Mouse (Mus musculus) erythroblast, embryonic 14.5 days (primary cell): ENCODE results near the gene Ccnyl1. TPM values are rescaled to one million over a fixed set of nuclear protein-coding genes. Genes with fewer than 3 reads are reported as not detected.

ENCODE experiments used
- H3K27me3 ChIP-seq: 2 replicates; pipeline ENCODE4 v1.6.1; 2012; ENCODE audit warnings: inconsistent platforms; ENCODE audit not compliant: control insufficient read depth
- H3K36me3 ChIP-seq: 2 replicates; pipeline ENCODE4 v1.6.1; 2012; ENCODE audit warnings: mild to moderate bottlenecking, inconsistent platforms; ENCODE audit not compliant: control insufficient read depth
- H3K4me1 ChIP-seq: 2 replicates; pipeline ENCODE4 v1.6.1; 2012; ENCODE audit warnings: inconsistent platforms; ENCODE audit not compliant: control insufficient read depth
- H3K4me3 ChIP-seq: replicated peaks from 2 replicates; pipeline ENCODE3; 2012; ENCODE audit warnings: moderate library complexity, mild to moderate bottlenecking, inconsistent platforms
- H3K9me3 ChIP-seq: 2 replicates; pipeline ENCODE4 v1.6.1; 2012; ENCODE audit warnings: low read length, inconsistent platforms, mixed read lengths; ENCODE audit not compliant: control insufficient read depth
- GATA1 ChIP-seq: IDR thresholded peaks from 2 replicates; pipeline ENCODE4 v1.6.1; 2012; ENCODE audit warnings: low read length, inconsistent platforms, mixed read lengths
- TAL1 ChIP-seq: IDR thresholded peaks from 3 replicates; pipeline ENCODE4 v1.6.1; 2012; ENCODE audit warnings: low read length, inconsistent platforms, mixed read lengths
- polyA plus RNA-seq: library from polyadenylated mRNA; stranded (reverse); fragments of >175 nt; gene quantifications from 2 replicates; pipeline ENCODE4 v1.2.3, GENCODE M21; 2012

The Ccnyl1 gene
- polyA plus RNA-seq, 1 experiment: 1.3 TPM

- Histone ChIP-seq H3K27me3 (peaks cover 9% of the 10 kb centered on the region), H3K4me3 (peak overlapping the region; percentile 87), H3K36me3 (peaks cover 55% of the 10 kb centered on the region), H3K9me3 (no peaks in the 10 kb centered on the region), H3K4me1 (peaks cover 85% of the 10 kb centered on the region)
- TF ChIP-seq TAL1: no peak
- no peak for TF ChIP-seq GATA1
These were observed 44.8 kb downstream of the Ccnyl1 start for GRCm38 (mm10) chr1:64734771-64735750.

GRCm38 (mm10) chr1:64735781-64736680, 45.8 kb downstream of the Ccnyl1 start:
- peaks cover 46% of the 10 kb centered on the region for H3K36me3 ChIP-seq
- H3K4me1 ChIP-seq: peaks cover 83% of the 10 kb centered on the region
- peaks cover 9% of the 10 kb centered on the region for H3K27me3 ChIP-seq
- H3K4me3 ChIP-seq: peak overlapping the region; percentile 87
- TF ChIP-seq TAL1 (no peak), GATA1 (no peak)
- no peaks in the 10 kb centered on the region for H3K9me3 ChIP-seq

GRCm38 (mm10) chr1:64736681-64737501, 46.6 kb downstream of the Ccnyl1 start:
- peaks cover 9% of the 10 kb centered on the region for H3K27me3 ChIP-seq
- peaks cover 37% of the 10 kb centered on the region for H3K36me3 ChIP-seq
- peaks cover 75% of the 10 kb centered on the region for H3K4me1 ChIP-seq
- TF ChIP-seq GATA1: no peak
- H3K4me3 ChIP-seq: peak overlapping the region; percentile 87
- H3K9me3 ChIP-seq: no peaks in the 10 kb centered on the region

- Histone ChIP-seq H3K27me3 (peaks cover 9% of the 10 kb centered on the region), H3K4me3 (peak within 1 kb of the TSS; percentile 87), H3K36me3 (peaks cover 31% of the 10 kb centered on the region), H3K4me1 (peaks cover 68% of the 10 kb centered on the region), H3K9me3 (no peaks in the 10 kb centered on the region)
- TF ChIP-seq TAL1 (no peak), GATA1 (no peak)
These were observed 47.4 kb downstream of the Ccnyl1 start, which contains the start of gene Fzd5 for GRCm38 (mm10) chr1:64737502-64738179. Gene Fzd5, minus strand, starts transcription at chr1:64737751.

- Histone ChIP-seq H3K27me3 (peaks cover 9% of the 10 kb centered on the region), H3K9me3 (no peaks in the 10 kb centered on the region), H3K36me3 (peaks cover 26% of the 10 kb centered on the region), H3K4me3 (peak overlapping the region; percentile 87), H3K4me1 (peaks cover 62% of the 10 kb centered on the region)
- TF ChIP-seq TAL1 (no peak), GATA1 (no peak)
These were observed 47.9 kb downstream of the Ccnyl1 start for GRCm38 (mm10) chr1:64738180-64738555.

GRCm38 (mm10) chr1:64738661-64739082, 48.4 kb downstream of the Ccnyl1 start:
- Histone ChIP-seq H3K36me3 (peaks cover 26% of the 10 kb centered on the region), H3K4me3 (peak overlapping the region; percentile 87), H3K27me3 (peaks cover 9% of the 10 kb centered on the region), H3K9me3 (no peaks in the 10 kb centered on the region), H3K4me1 (peaks cover 58% of the 10 kb centered on the region)
- TF ChIP-seq TAL1 (no peak), GATA1 (no peak)

GRCm38 (mm10) chr1:64742741-64743408, 52.6 kb downstream of the Ccnyl1 start:
- Histone ChIP-seq H3K4me1 (peaks cover 19% of the 10 kb centered on the region), H3K27me3 (peaks cover 4% of the 10 kb centered on the region; the same call in 1 of the 2 replicates), H3K9me3 (no peaks in the 10 kb centered on the region), H3K36me3 (no peaks in the 10 kb centered on the region), H3K4me3 (no peak overlapping the region)
- TF ChIP-seq GATA1: no peak
- TF ChIP-seq TAL1: no peak

- no peak for TF ChIP-seq TAL1
- no peak for TF ChIP-seq GATA1
- H3K4me3 ChIP-seq: no peak overlapping the region
- H3K36me3 ChIP-seq: no peaks in the 10 kb centered on the region
- peaks cover 8% of the 10 kb centered on the region; the same call in 1 of the 2 replicates for H3K27me3 ChIP-seq
- peaks cover 2% of the 10 kb centered on the region for H3K4me1 ChIP-seq
- no peaks in the 10 kb centered on the region for H3K9me3 ChIP-seq
These were observed 54.4 kb downstream of the Ccnyl1 start for GRCm38 (mm10) chr1:64744616-64745015.
